Mouse (Mus musculus) liver, embryonic 14.5 days (tissue): ENCODE results near the gene Dlg2.

ENCODE experiments used
- CTCF ChIP-seq: IDR thresholded peaks from 2 replicates; pipeline ENCODE4 v1.5.1; 2016; ENCODE audit warnings: antibody characterized with exemption, low read depth, control low read depth
- EP300 ChIP-seq: IDR thresholded peaks from 2 replicates; pipeline ENCODE4 v1.6.1; 2016; ENCODE audit warnings: antibody characterized with exemption, low read depth

- TF ChIP-seq CTCF (no peak), EP300 (no peak)
Observed at GRCm38 (mm10) chr7:92367111-92367510, 1890.6 kb downstream of the Dlg2 start.
